Mouse (Mus musculus): ENCODE results near the gene Pde4b. TPM values are rescaled to one million over a fixed set of nuclear protein-coding genes. Genes with fewer than 3 reads are reported as not detected.

Pde4b gene
- polyA plus RNA-seq, 1 experiment from 2014 or later: 3.1 TPM

DNA sequence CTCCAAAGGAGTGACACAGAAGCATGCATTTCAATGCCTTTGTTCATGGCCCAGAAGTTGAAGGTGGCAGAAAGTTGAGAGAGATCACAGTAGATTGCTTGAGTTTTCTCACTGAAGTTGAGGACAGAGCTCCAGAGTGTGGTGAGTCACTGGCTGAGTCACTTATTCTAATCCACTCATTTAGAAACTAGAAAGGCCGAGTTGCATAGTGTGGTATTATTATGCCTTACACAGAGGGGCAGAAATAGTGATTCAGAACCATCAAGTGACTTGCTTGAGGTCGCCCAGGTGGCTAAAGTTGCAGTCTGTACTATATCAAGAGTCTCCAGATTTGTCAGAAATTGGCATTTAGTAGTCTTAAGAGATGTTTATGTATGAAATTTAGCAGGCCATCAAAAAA, 306.3 kb downstream of the Pde4b start:
- Histone ChIP-seq H3K4me2 (ENCODE audit: low read depth, low read length) (no peak overlapping the region), H3K9me3 (replicated peaks; ENCODE audit: control insufficient read depth, low read length) (no peaks in the 10 kb centered on the region), H3K4me3 (ENCODE audit: low read depth, low read length) (no peak overlapping the region), H3K36me3 (ENCODE audit: control insufficient read depth, insufficient read depth) (no peaks in the 10 kb centered on the region), H3K27me3 (ENCODE audit: control insufficient read depth, insufficient read depth, low read depth, low read length) (no peaks in the 10 kb centered on the region), H3K27ac (ENCODE audit: low read length) (no peak overlapping the region), H3K9ac (ENCODE audit: low read depth, low read length) (no peak overlapping the region), H3K4me1 (ENCODE audit: control insufficient read depth, low read depth, low read length) (no peaks in the 10 kb centered on the region)
- WGBS (ENCODE audit: insufficient replicate concordance): 30% methylated on average over 2 of the region's 2 CpGs
- ATAC-seq (ENCODE audit: low read depth): no peak

DNA sequence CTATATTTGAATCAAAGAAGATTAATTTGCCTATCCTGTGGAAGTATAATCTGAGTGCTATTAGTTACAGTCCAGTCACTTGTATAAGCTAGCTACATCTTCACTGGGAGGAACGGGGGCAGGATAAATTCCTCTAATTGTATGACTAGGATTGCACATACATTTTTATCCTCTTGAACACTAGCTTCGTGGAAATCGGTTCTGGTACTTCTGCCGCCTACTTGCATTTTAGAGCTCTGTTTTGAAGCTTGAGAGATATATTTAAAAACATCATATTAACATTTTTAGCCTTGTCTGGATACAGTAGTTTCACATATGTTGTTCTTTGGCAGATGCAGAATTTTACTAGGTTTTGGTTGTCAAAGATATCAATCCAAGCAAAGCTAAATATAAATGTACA, 310.0 kb downstream of the Pde4b start:
- Histone ChIP-seq H3K27ac (ENCODE audit: low read length) (no peak overlapping the region), H3K9me3 (replicated peaks; ENCODE audit: control insufficient read depth, low read length) (no peaks in the 10 kb centered on the region), H3K27me3 (ENCODE audit: control insufficient read depth, insufficient read depth, low read depth, low read length) (no peaks in the 10 kb centered on the region), H3K4me3 (ENCODE audit: low read depth, low read length) (no peak overlapping the region), H3K4me1 (ENCODE audit: control insufficient read depth, low read depth, low read length) (no peaks in the 10 kb centered on the region), H3K9ac (ENCODE audit: low read depth, low read length) (no peak overlapping the region), H3K4me2 (ENCODE audit: low read depth, low read length) (no peak overlapping the region), H3K36me3 (ENCODE audit: control insufficient read depth, insufficient read depth) (no peaks in the 10 kb centered on the region)
- no peak for ATAC-seq (ENCODE audit: low read depth)
- 67% methylated on average over 4 of the region's 4 CpGs for WGBS (ENCODE audit: insufficient replicate concordance)

DNA sequence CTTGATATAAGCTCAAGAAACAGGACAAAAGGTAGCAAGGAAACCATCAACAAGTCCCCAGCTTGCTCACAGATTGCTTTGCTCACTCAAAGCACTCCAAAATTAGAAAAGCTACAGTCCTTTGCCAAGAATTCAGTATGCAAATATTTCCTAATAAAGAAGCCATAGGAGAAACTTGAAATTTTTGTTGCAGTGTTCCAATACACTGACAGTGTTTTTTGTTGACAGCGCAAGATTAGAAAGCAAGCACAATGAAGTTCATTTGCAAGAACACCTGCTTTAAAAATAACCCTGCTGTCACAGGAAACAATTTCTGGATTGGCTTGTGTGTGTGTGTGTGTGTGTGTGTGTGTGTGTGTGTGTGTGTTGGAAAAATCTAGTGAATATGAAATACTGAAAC, 311.2 kb downstream of the Pde4b start:
- no peaks in the 10 kb centered on the region for H3K27me3 ChIP-seq (ENCODE audit: control insufficient read depth, insufficient read depth, low read depth, low read length)
- no peaks in the 10 kb centered on the region for H3K36me3 ChIP-seq (ENCODE audit: control insufficient read depth, insufficient read depth)
- no peaks in the 10 kb centered on the region for H3K9me3 ChIP-seq (replicated peaks; ENCODE audit: control insufficient read depth, low read length)
- 82% methylated on average over 1 of the region's 1 CpGs for WGBS (ENCODE audit: insufficient replicate concordance)
- H3K9ac ChIP-seq (ENCODE audit: low read depth, low read length): no peak overlapping the region
- no peak overlapping the region for H3K4me2 ChIP-seq (ENCODE audit: low read depth, low read length)
- no peak overlapping the region for H3K4me3 ChIP-seq (ENCODE audit: low read depth, low read length)
- no peak overlapping the region for H3K27ac ChIP-seq (ENCODE audit: low read length)
- ATAC-seq (ENCODE audit: low read depth): no peak
- no peaks in the 10 kb centered on the region for H3K4me1 ChIP-seq (ENCODE audit: control insufficient read depth, low read depth, low read length)

DNA sequence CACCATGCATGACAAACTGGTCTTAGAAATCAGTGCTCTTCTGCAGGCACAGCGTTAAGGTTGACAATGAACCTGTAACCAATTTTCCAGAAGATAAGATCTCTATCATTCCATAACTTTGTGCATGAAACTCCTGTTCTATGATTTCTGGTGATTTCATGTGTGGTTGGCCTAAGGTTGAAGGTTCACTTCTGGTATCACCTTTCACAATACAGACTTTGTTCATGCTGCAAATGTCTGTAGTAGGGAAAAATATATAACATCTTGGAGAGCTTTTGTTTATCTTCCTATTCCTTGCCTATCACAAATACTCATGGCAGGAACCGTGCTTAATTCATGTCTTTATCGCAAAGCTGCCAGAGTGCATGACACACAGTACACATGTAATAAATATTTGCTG, 319.5 kb downstream of the Pde4b start:
- Histone ChIP-seq H3K4me1 (ENCODE audit: control insufficient read depth, low read depth, low read length) (no peaks in the 10 kb centered on the region), H3K4me2 (ENCODE audit: low read depth, low read length) (no peak overlapping the region), H3K9me3 (replicated peaks; ENCODE audit: control insufficient read depth, low read length) (no peaks in the 10 kb centered on the region), H3K36me3 (ENCODE audit: control insufficient read depth, insufficient read depth) (no peaks in the 10 kb centered on the region), H3K4me3 (ENCODE audit: low read depth, low read length) (no peak overlapping the region), H3K9ac (ENCODE audit: low read depth, low read length) (no peak overlapping the region), H3K27me3 (ENCODE audit: control insufficient read depth, insufficient read depth, low read depth, low read length) (no peaks in the 10 kb centered on the region), H3K27ac (ENCODE audit: low read length) (no peak overlapping the region)
- no peak for ATAC-seq (ENCODE audit: low read depth)
- 57% methylated on average over 3 of the region's 3 CpGs for WGBS (ENCODE audit: insufficient replicate concordance)

DNA sequence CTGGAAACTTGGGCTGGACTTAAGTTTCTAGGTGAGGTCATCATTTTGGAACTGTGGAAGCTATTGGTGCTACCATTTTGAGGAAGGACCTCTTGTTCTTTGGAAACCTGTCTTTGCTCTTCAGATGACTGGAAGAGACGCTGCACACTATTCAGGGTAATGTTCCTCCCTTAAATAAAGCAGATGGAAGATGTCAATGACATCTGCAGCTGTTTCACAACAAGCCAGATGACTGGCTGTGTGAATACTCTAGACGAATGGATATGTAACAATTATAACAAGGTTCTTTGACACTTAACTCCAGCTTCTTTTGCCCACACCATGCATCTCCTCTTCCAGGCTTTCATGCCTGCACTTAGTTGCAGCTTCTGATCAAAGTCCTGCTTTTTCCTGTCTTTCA, 320.8 kb downstream of the Pde4b start:
- no peak for ATAC-seq (ENCODE audit: low read depth)

DNA sequence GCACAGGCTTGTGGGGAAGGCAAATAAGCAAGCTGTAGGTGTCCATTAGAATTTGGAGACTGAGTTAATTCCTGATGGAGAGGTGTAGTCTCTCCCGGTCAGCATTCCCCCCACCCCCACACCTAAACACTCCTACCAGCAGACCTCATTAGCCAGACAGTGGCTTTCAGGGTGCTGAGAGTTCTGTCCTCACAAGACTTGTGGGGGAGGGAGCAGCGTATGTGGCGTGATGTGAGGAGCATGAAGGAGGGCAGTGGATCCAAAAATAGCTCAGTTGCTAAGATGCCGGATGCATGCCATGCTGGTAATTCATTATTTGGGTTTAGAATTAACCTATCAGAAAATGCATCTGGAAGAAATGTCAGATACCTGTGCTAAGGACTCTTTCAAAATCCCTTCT, 321.6 kb downstream of the Pde4b start:
- no peak overlapping the region for H3K27ac ChIP-seq (ENCODE audit: low read length)
- H3K27me3 ChIP-seq (ENCODE audit: control insufficient read depth, insufficient read depth, low read depth, low read length): no peaks in the 10 kb centered on the region
- H3K4me2 ChIP-seq (ENCODE audit: low read depth, low read length): no peak overlapping the region
- no peaks in the 10 kb centered on the region for H3K36me3 ChIP-seq (ENCODE audit: control insufficient read depth, insufficient read depth)
- H3K4me3 ChIP-seq (ENCODE audit: low read depth, low read length): no peak overlapping the region
- H3K4me1 ChIP-seq (ENCODE audit: control insufficient read depth, low read depth, low read length): no peaks in the 10 kb centered on the region
- H3K9ac ChIP-seq (ENCODE audit: low read depth, low read length): no peak overlapping the region
- 57% methylated on average over 4 of the region's 4 CpGs for WGBS (ENCODE audit: insufficient replicate concordance)
- ATAC-seq (ENCODE audit: low read depth): no peak
- H3K9me3 ChIP-seq (replicated peaks; ENCODE audit: control insufficient read depth, low read length): no peaks in the 10 kb centered on the region

More for the DNA sequence above, 320.8 kb downstream of the Pde4b start:
- no peaks in the 10 kb centered on the region for H3K9me3 ChIP-seq (replicated peaks; ENCODE audit: control insufficient read depth, low read length)
- no peaks in the 10 kb centered on the region for H3K36me3 ChIP-seq (ENCODE audit: control insufficient read depth, insufficient read depth)
- WGBS (ENCODE audit: insufficient replicate concordance): 56% methylated on average over 2 of the region's 2 CpGs
- no peak overlapping the region for H3K4me3 ChIP-seq (ENCODE audit: low read depth, low read length)
- no peak overlapping the region for H3K9ac ChIP-seq (ENCODE audit: low read depth, low read length)
- H3K27me3 ChIP-seq (ENCODE audit: control insufficient read depth, insufficient read depth, low read depth, low read length): no peaks in the 10 kb centered on the region
- no peak overlapping the region for H3K27ac ChIP-seq (ENCODE audit: low read length)
- no peaks in the 10 kb centered on the region for H3K4me1 ChIP-seq (ENCODE audit: control insufficient read depth, low read depth, low read length)
- no peak overlapping the region for H3K4me2 ChIP-seq (ENCODE audit: low read depth, low read length)

DNA sequence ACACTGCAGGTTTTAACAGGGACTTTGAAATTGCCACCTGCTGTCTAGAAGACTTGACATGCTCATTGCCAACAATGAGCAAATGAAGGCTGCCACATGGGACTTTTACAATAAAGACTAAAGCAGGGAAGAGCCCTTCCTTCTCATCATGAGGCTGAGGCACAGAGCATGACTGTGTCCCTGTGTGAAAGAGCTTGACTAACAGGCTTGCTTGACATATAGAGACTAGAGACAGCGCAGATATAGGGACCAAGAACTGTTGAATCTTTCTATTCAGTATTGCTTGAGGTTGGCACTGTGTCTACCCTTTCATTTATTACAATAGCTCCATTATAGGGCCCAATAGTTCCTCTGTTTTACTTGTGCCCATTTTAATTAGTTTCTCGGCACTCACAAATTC, 325.8 kb downstream of the Pde4b start:
- no peaks in the 10 kb centered on the region for H3K4me1 ChIP-seq (ENCODE audit: control insufficient read depth, low read depth, low read length)
- H3K4me2 ChIP-seq (ENCODE audit: low read depth, low read length): no peak overlapping the region
- no peak overlapping the region for H3K27ac ChIP-seq (ENCODE audit: low read length)
- H3K9ac ChIP-seq (ENCODE audit: low read depth, low read length): no peak overlapping the region
- no peak for ATAC-seq (ENCODE audit: low read depth)
- no peaks in the 10 kb centered on the region for H3K36me3 ChIP-seq (ENCODE audit: control insufficient read depth, insufficient read depth)
- H3K27me3 ChIP-seq (ENCODE audit: control insufficient read depth, insufficient read depth, low read depth, low read length): no peaks in the 10 kb centered on the region
- WGBS (ENCODE audit: insufficient replicate concordance): 82% methylated on average over 2 of the region's 2 CpGs
- no peaks in the 10 kb centered on the region for H3K9me3 ChIP-seq (replicated peaks; ENCODE audit: control insufficient read depth, low read length)
- H3K4me3 ChIP-seq (ENCODE audit: low read depth, low read length): no peak overlapping the region

DNA sequence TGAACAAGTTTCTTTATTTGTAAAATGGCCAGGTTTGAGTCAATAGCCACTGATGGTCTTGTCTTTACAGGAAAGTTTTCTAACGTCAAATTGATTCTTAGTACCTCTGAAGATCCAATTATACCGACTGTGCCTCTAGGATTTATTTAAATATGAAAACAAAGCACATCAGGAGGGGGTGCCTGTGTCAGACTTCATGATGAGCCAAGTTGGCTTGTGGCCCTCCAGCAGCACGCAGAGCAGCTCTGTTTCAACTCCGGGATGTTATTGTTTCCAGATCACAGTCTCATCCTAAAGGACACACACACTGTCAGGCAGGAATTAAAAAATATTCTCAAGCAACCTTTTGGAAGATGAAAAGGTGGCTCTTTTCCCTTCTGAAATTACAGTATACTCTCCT, 326.5 kb downstream of the Pde4b start:
- Histone ChIP-seq H3K36me3 (ENCODE audit: control insufficient read depth, insufficient read depth) (no peaks in the 10 kb centered on the region), H3K4me3 (ENCODE audit: low read depth, low read length) (no peak overlapping the region), H3K9me3 (replicated peaks; ENCODE audit: control insufficient read depth, low read length) (no peaks in the 10 kb centered on the region), H3K27ac (ENCODE audit: low read length) (no peak overlapping the region), H3K27me3 (ENCODE audit: control insufficient read depth, insufficient read depth, low read depth, low read length) (no peaks in the 10 kb centered on the region), H3K4me2 (ENCODE audit: low read depth, low read length) (no peak overlapping the region), H3K9ac (ENCODE audit: low read depth, low read length) (no peak overlapping the region), H3K4me1 (ENCODE audit: control insufficient read depth, low read depth, low read length) (no peaks in the 10 kb centered on the region)
- no peak for ATAC-seq (ENCODE audit: low read depth)
- WGBS (ENCODE audit: insufficient replicate concordance): 59% methylated on average over 4 of the region's 4 CpGs

DNA sequence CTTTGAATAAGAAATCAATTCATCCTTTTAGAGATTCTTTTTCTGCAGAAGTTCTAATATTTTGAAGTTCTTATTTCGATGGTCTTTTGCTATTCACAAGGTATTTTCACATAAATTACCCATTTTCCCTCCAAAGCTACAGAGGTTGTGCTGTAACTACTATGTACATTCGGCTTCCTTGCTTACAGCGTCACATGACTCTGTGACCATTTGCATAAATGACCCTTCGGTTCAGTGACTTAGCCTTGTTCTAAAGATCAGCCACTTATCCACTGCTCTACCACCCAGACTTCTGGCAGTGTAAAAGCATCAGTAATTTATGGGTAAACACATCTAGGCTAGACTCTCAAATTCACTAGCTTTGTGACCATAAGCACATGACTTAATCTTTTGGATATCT, 327.3 kb downstream of the Pde4b start:
- Histone ChIP-seq H3K27ac (ENCODE audit: low read length) (no peak overlapping the region), H3K9me3 (replicated peaks; ENCODE audit: control insufficient read depth, low read length) (no peaks in the 10 kb centered on the region), H3K4me2 (ENCODE audit: low read depth, low read length) (no peak overlapping the region), H3K4me1 (ENCODE audit: control insufficient read depth, low read depth, low read length) (no peaks in the 10 kb centered on the region), H3K4me3 (ENCODE audit: low read depth, low read length) (no peak overlapping the region), H3K36me3 (ENCODE audit: control insufficient read depth, insufficient read depth) (no peaks in the 10 kb centered on the region), H3K9ac (ENCODE audit: low read depth, low read length) (no peak overlapping the region), H3K27me3 (ENCODE audit: control insufficient read depth, insufficient read depth, low read depth, low read length) (no peaks in the 10 kb centered on the region)
- ATAC-seq (ENCODE audit: low read depth): no peak
- WGBS (ENCODE audit: insufficient replicate concordance): 54% methylated on average over 4 of the region's 4 CpGs
